Mouse (Mus musculus) ES-Bruce4 (cell line): ENCODE measurements around the gene Meis2.

Experiments used
- CTCF ChIP-seq: IDR thresholded peaks from one replicate; pipeline ENCODE4 v1.8.1; 2011; ENCODE audit warnings: low read depth, low read length
- POLR2A ChIP-seq: IDR thresholded peaks from one replicate; pipeline ENCODE4 v1.8.1; 2011; ENCODE audit warnings: low read length; ENCODE audit not compliant: insufficient read depth

DNA sequence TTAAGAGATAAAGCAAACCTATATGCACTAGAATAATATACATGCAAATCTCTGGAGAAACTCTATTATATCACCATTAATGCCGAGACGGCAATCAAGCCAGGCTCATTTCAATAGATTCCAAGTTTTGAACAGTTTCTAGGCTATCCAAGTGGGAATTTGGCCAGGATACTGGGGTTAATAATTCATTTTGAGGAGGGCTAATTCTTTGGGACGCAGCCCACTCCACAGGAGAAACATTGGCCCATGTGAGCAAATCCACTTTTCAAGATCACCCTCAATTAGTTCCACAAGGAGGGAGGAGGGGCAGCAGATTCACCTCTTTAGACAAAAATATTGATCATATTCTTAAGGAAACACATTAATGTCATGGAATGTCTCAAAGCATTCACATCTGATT is 127.3 kb downstream of the Meis2 start:
- TF ChIP-seq POLR2A (no peak), CTCF (no peak)
